Mouse (Mus musculus): ENCODE measurements around the gene Tecpr2.

- no peak for TF ChIP-seq MAX (IDR thresholded peaks at IDR 0.05; ENCODE audit: low read depth)
- no peak for TF ChIP-seq USF1 (IDR thresholded peaks at IDR 0.05; ENCODE audit: low read depth)
- TF ChIP-seq POLR2A (IDR thresholded peaks at IDR 0.05; ENCODE audit: insufficient read length, low read depth) = no peak
- no peak for TF ChIP-seq MYOD1 (IDR thresholded peaks at IDR 0.05; ENCODE audit: control insufficient read depth in 1 of 3, insufficient read length in 2 of 3, low read depth in 2 of 3)
- no peak for TF ChIP-seq POLR2AphosphoS2 (IDR thresholded peaks at IDR 0.05; ENCODE audit: insufficient read length, low read depth)
- no peak for TF ChIP-seq E2F4 (IDR thresholded peaks at IDR 0.05; ENCODE audit: insufficient read depth)
Measured at GRCm38 (mm10) chr12:110994666-110995065, 105.6 kb downstream of the Tecpr2 start.
